Mouse (Mus musculus): ENCODE results near the gene Eya4.

Eya4 gene

GRCm38 (mm10) chr10:23230863-23231262 is 119.7 kb downstream of the Eya4 start:
- DNase-seq: no peak

- DNase-seq: no peak
Measured at GRCm38 (mm10) chr10:23223336-23223735, 127.2 kb downstream of the Eya4 start.

DNA sequence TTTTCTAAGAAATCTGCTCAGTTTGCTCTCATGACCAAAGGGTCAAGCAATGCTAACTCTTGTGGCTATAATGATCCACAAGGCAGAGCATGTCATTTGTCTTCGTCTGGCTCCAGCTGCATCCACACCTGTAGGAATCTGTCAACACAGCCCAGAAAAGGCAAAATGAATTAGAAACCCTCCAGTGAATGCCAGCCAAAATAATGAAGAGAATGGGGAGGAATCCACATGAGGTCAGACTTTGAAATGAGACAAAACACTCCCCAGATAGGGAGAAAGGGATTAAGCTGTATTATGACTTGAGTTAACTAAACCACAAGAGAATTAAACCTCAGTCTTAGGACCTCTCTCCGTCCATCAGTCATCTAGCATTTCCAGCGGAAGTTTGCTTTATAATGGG is 130.2 kb downstream of the Eya4 start:
- DNase-seq: no peak

- no peak for DNase-seq
Measured at GRCm38 (mm10) chr10:23216815-23217214, 133.8 kb downstream of the Eya4 start.

DNA sequence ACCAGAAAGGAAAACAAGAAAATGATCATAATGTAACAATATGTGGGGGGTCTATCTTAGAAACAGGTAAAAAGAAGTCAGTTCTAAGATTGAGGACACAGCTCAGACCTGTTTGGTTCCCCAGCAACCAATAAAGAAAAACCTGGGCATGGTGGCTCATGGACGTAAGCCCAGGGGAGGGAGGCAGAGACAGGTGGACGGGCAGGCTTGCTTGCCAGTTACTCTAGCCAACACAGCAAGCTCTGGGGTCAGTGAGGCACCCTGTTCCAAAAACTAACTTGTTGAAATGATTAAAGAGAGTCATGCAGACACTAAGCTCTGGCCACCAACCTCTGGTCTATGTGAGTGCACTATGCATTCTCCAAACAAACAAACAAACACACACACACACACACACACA is 139.2 kb downstream of the Eya4 start:
- DNase-seq: no peak

- DNase-seq: no peak
Measured at GRCm38 (mm10) chr10:23203885-23204284, 146.7 kb downstream of the Eya4 start.

DNA sequence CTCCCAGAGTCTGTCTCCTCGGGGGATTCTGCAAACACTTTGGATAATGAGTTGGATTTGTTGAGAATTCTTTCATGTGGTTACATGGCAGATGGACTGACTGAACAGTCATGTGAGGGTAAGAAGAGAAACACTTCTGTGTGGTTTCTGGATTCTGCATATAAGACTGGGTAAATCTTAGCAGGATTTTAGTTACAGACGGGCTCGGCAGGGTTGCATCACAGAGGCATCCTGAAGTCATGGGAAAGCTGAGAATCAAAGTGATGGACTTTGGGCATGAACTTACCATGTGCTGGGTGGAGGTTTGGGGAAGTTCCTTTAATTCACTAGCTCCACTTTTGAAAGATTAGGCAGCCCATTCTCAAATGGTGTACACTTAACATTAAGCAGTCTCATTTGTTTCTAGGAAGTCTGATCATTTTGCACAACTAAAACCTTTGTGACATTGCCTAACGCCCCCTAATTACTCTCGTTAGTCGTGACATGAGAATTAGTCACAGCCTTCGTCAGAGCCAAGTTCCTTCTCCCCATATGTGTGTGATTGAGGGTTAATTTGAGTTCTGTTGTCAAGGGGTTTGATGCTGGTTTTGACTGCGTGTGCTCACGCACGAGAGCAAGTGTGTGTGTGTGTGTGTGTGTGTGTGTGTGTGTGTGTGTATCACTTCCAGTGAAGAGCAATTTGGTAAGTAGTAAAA is 147.3 kb downstream of the Eya4 start:
- DNase-seq: no peak

- DNase-seq: no peak
Measured at GRCm38 (mm10) chr10:23202591-23202990, 148.0 kb downstream of the Eya4 start.

- DNase-seq: no peak
Measured at GRCm38 (mm10) chr10:23198251-23198650, 152.3 kb downstream of the Eya4 start.

- DNase-seq: no peak
Measured at GRCm38 (mm10) chr10:23196336-23196735, 154.2 kb downstream of the Eya4 start.

GRCm38 (mm10) chr10:23195337-23195736 is 155.2 kb downstream of the Eya4 start:
- DNase-seq: no peak

DNA sequence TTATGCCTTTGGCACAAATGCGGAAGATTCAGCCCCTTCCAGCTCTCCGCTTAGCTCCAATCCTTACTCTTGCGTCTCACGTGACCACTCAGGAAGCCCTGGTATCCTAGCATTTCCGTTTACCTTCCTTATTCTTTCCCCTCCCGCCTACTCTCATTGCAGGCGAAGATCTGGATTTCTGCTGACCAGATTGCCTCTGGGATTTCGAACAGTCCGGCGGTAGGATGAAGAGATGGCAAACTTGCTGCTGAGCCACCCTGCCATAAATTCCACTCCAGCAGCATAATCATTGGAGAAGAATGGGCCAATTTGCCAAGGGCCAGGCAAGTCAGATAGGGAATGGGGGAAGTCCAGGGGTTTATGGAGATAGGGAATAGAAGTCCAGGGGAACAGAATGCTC is 160.8 kb downstream of the Eya4 start:
- no peak for DNase-seq

GRCm38 (mm10) chr10:23185391-23185790 is 165.2 kb downstream of the Eya4 start:
- no peak for DNase-seq

DNA sequence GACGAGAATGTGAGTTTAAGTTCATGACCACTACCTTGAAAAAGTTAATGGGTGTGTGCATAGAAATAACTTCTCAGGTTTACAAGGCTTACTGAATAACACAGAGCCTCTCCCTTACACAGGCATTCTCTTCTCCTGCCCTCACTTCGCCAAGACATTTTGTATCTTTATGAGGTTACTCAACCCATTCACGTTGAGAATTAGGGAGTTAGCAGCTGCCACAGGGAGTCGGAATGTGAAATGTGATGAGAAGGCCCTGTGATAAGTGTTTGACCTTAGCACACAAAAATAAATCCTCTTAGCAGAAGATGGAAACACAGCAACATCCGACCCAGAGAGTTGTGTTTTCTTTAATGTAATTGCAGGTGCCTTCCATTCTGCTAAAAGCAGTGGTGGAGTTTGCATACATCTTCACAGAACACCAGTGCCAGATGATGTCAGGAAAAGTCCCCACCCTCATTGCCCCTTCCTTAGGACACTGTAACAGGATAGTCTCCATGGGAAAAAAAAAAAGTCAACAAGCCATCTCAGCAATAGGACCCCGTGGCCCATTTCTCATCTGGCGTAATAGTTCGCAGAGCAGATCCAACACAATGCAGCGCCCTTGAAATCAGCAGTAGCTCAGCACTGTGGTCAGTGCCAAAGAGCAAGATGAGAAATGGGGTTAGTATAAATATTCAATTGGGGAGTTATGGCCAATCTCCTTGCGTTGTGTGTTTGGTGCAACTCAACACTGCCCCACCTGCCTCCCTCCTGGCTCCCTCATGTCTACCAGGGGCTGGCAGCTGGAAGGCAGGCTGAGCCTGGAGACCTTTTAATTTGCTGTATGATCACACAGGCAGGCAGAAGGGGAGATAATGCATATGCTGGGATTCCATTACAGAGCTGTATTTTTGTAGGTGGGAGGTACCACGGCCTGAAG is 168.8 kb downstream of the Eya4 start:
- no peak for DNase-seq

DNA sequence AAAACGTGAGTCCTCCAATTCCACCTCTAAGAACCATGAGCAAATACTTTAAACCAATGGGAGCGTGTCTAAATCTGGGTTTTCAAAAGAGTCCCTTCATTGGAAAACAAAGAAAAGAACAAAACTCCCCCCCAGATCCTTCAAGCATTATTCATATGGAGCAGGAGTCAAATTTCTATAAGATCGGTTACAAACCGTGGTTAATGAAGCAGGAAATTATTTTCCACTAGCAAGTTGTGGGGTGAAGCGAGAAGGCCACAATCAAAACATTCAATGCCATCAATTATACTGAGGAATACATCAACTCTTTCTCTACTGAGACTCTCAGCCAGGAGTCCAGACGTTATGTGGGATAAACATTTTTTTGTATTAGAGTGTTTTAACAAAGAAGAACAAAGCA is 171.3 kb downstream of the Eya4 start:
- DNase-seq: no peak

- no peak for DNase-seq
Measured at GRCm38 (mm10) chr10:23177347-23178046, 173.1 kb downstream of the Eya4 start.

GRCm38 (mm10) chr10:23176666-23177346 is 173.8 kb downstream of the Eya4 start:
- no peak for DNase-seq

- no peak for DNase-seq
Measured at GRCm38 (mm10) chr10:23171541-23171940, 179.0 kb downstream of the Eya4 start.

DNA sequence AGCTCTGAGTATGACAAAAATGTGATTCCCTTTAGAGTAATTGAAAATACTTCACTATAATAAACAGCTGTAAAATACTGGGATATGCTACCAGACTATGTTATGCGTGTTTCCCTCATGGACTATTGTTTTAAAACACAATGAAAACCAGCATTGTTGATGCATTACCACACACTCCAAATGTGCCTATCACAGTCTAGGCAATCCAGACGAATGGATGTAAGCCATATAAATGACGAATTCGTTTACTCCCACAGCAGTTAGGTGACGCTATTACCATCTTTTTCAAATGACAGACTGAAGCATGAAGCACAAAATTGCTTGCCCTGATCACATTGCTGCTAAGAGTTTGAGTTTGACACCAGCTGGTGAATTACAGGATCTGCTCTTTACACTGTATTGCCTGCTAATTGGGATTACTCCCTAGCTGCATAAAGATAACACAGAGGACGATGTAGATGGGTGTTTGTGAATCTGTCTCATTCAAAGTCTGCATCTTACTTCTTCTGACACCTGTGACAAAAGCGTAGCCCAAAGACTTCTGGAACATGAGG is 185.4 kb downstream of the Eya4 start:
- no peak for DNase-seq

DNA sequence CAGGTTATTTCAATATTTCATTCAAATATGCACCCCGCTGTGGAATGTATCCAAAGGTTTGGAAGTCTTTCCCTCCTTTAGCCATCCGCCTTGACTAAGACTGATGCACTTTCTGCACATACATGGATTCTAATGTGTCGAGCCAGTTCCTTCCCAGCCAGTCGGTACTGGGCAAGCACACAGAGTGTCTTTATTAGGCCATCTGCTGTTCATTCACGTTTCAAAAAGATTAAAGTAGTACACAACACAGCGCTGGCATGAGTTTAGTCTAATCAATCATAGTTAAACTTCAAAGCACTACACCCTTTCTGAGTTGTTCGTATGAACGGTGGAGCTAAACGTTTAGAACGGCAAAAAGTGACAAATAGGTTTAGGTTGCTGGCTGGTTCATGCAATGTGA is 190.7 kb downstream of the Eya4 start:
- DNase-seq: no peak

- DNase-seq: no peak
Measured at GRCm38 (mm10) chr10:23159138-23159537, 191.4 kb downstream of the Eya4 start.

DNA sequence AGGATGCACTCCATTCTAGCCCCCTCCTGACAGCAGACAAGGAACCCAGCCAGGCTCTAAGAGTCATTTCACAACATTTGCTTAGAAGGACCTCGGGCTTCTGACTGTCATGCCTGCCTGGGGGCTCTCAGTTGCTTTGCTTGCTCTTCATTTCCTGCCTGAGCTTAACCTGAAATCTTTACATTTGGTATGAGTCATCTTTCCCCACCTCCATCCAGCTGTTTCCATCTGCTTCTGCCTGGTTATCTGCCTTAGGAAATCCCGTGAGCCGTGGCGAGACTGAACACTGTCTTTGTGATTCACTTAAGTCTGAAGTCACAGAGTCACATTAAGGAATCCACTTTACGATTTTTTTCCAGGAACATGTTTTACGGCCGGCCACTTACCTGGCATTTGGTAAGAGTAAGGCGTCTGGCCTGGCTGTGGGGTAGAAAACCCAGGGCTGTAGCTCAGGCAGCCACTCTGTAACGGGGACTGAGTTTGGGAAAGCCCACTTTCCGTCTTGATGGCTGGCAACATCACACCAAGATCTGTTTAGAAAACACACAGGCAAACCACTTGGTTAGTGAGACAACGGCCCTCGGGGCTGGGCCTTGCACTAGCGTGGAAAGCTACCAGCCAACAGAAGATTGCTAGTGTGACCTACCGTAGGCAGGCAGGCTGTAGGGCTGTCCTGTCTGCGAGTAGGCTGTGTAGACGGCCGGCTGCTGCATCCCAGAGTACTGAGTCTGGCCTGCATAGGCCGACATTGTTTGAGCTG is 193.5 kb downstream of the Eya4 start:
- no peak for DNase-seq

All from kidney, postnatal 4 days (tissue).